Mouse (Mus musculus) heart, embryonic 12.5 days (tissue): ENCODE results near the gene Cyp2d10. TPM values are rescaled to one million over a fixed set of nuclear protein-coding genes. Genes with fewer than 3 reads are reported as not detected.
A peak's percentile ranks its signal among the peaks of the same experiment; 100 is the strongest.

Experiments used
- ATAC-seq: fragments of 200-750 bp; cut with Nextera tagmentation; 2 replicates; pipeline ENCODE4 v1.8.0; 2017; ENCODE audit warnings: moderate TSS enrichment, moderate library complexity; ENCODE audit not compliant: insufficient number of reproducible peaks, low FRiP score
- H3K27ac ChIP-seq: fragments of 300-500 bp; sonication (generic); 2 replicates; pipeline ENCODE4 v1.5.1; 2016; ENCODE audit warnings: mild to moderate bottlenecking, moderate library complexity; ENCODE audit not compliant: poor library complexity, severe bottlenecking
- H3K27me3 ChIP-seq: fragments of 300-500 bp; sonication (generic); replicated peaks from 2 replicates; pipeline ENCODE4 v1.6.1; 2016; ENCODE audit warnings: mild to moderate bottlenecking, moderate library complexity
- H3K36me3 ChIP-seq: fragments of 300-500 bp; sonication (generic); 2 replicates; pipeline ENCODE4 v1.6.1; 2016; ENCODE audit warnings: mild to moderate bottlenecking, moderate library complexity
- H3K4me1 ChIP-seq: fragments of 300-500 bp; sonication (generic); replicated peaks from 2 replicates; pipeline ENCODE4 v1.6.1; 2016; ENCODE audit warnings: mild to moderate bottlenecking
- H3K4me2 ChIP-seq: fragments of 300-500 bp; sonication (generic); 2 replicates; pipeline ENCODE4 v1.6.1; 2016; ENCODE audit warnings: mild to moderate bottlenecking, moderate library complexity
- H3K4me3 ChIP-seq: fragments of 300-500 bp; sonication (generic); 2 replicates; pipeline ENCODE4 v1.5.1; 2016; ENCODE audit warnings: mild to moderate bottlenecking
- H3K9ac ChIP-seq: fragments of 300-500 bp; sonication (generic); 2 replicates; pipeline ENCODE4 v1.6.1; 2016; ENCODE audit warnings: mild to moderate bottlenecking, moderate library complexity
- H3K9me3 ChIP-seq: fragments of 300-500 bp; sonication (generic); replicated peaks from 2 replicates; pipeline ENCODE4 v1.6.1; 2016; ENCODE audit warnings: mild to moderate bottlenecking, moderate library complexity
- WGBS: fragments of 180-500 bp; shearing (Covaris S2); methylation state at CpG from one replicate; pipeline ENCODE4 v1.1.7; 2016; 5-methylcytosine and 5-hydroxymethylcytosine counted together
- microRNA-seq: library from miRNA; unstranded; fragments of <30 nt; microRNA quantifications from one replicate; pipeline ENCODE4, GENCODE M21; 2017
- polyA plus RNA-seq: library from polyadenylated mRNA; unstranded; fragments of >200 nt; fragmentation: Nextera tagmentation; extraction: Ambion mirVana; gene quantifications from 2 replicates; pipeline ENCODE4 v1.2.1, GENCODE M21; 2016

Cyp2d10 gene
- polyA plus RNA-seq, 1 experiment from 2014 or later, result 0.15 TPM

DNA sequence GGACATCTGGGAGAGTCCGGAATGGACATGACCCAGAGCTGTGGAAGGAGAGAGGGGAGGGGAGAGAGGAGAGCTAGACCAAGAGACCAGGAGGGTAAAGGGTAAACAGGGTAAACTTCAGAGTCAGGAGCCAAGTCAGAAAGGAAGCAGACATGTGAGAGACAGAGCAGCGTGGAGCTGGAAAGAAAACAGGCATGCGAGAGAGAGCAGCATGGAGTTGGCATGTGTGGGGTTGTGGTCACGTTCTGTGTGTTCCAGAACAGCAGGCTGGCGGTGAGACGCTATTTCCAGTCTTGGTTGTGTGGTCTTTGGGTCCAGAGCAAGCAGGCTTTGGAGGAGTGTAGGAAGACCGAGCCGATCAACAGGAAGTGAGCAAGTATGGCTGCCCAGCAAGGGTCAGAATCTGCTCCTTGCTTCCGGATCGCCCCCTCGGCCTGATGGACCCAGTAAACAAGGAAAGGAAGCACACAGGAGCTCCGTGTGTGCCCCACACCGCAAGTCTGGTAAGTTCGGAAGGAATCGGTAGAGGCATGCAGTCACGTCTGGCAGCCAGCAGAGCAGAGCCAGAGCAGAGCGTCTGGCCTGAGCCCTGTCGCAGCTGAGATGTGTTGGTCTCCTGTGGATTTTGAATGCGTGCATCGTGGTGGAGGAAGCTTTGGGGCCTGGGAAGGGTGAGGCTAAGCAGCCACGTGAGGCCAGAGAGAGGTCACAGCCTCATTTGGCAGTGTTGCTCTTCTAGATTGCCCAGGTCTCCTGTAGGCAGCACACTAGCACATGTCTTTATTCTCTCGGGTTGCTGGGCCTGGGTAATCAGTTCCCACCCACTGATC, 48.3 kb downstream of the Cyp2d10 start:
- ATAC-seq, result no peak
- H3K9me3 ChIP-seq, result no peaks in the 10 kb centered on the region
- peak overlapping the region; percentile 55; the same call in 1 of the 2 replicates for H3K27ac ChIP-seq
- peaks cover 19% of the 10 kb centered on the region for H3K4me1 ChIP-seq
- peak overlapping the region; percentile 54 for H3K9ac ChIP-seq
- WGBS, result 52% methylated on average over 22 of the region's 22 CpGs
- no peaks in the 10 kb centered on the region for H3K27me3 ChIP-seq
- no peaks in the 10 kb centered on the region for H3K36me3 ChIP-seq
- H3K4me2 ChIP-seq, result peak overlapping the region; percentile 30; the same call in 1 of the 2 replicates
- no peak overlapping the region for H3K4me3 ChIP-seq

DNA sequence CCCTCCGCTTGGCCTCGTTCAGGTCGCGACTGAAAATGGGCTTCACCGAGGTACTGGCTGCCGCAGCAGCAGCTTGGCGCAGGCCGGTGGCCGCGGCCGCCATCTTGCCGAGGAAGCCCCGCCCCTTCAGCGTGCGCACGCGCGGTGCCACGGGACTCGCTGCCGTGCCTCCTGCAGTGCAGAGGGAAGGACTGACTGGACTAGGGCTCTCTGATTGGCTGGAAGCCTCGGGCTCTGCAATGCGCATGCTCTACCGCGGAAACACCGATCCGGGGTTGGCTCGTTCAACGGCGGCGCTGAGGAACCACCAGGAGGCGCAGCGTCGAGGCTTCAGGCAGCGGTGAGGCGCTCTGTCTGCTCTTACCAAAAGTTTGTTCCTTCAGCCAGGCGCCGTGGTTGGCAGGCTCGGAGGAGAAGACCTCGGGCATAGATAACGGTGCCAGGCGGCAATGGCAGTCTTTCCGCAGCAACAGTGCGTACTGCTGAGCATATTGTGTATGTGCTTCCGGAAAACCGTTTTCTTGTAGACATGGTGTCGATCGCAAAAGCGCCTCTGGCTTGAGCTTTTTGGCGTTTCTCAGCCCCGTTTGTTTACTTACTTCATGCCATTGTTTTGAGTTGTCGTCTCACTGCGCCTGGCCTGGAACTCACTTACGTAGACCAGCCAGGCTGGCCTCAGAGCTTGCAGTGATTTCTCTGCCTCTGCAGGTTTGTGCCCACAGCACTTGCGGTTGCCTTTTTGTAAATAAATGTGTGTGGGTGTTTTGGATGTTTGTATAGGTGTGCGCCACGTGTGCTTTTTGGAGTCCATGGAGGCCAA, 52.7 kb downstream of the Cyp2d10 start, which contains the start of gene Ndufa6:
Gene Ndufa6 (minus strand): TSS at position 197 of the 820 bp plus-strand sequence.
- Histone ChIP-seq H3K27me3 (no peaks in the 10 kb centered on the region), H3K36me3 (peaks cover 19% of the 10 kb centered on the region), H3K4me3 (peak within 1 kb of the TSS; percentile 97), H3K9me3 (no peaks in the 10 kb centered on the region), H3K4me1 (peaks cover 31% of the 10 kb centered on the region), H3K27ac (peak within 1 kb of the TSS; percentile 89), H3K9ac (peak within 1 kb of the TSS; percentile 99), H3K4me2 (peak within 1 kb of the TSS; percentile 88)
- WGBS, result 2% methylated on average over 57 of the region's 57 CpGs
- peak; percentile 98 for ATAC-seq

DNA sequence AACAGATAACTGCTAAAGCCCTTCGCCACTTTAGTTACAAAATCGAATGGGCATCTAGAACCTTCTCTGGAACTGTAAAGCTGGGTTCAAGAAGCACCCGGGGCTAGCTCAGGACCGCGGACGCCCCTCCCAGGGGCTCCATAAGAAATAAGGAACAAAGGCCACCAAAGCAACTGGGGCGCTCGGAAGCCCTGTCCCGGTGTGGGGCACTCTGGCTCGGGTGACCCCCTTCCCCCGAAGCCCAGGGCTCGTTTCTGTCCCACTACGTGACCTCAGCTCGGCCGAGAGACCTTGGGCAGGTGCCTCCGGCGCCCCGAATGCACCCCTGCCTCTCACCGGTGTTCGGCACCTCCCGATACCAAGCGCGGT, 53.3 kb downstream of the Cyp2d10 start:
- peak overlapping the region; percentile 97 for H3K4me3 ChIP-seq
- under 1% methylated on average over 23 of the region's 23 CpGs for WGBS
- peak overlapping the region; percentile 88 for H3K4me2 ChIP-seq
- no peaks in the 10 kb centered on the region for H3K27me3 ChIP-seq
- peaks cover 25% of the 10 kb centered on the region for H3K36me3 ChIP-seq
- peak overlapping the region; percentile 89 for H3K27ac ChIP-seq
- no peaks in the 10 kb centered on the region for H3K9me3 ChIP-seq
- peak; percentile 34 for ATAC-seq
- peaks cover 25% of the 10 kb centered on the region for H3K4me1 ChIP-seq
- peak overlapping the region; percentile 99 for H3K9ac ChIP-seq

GRCm38 (mm10) chr15:82353078-82353744, 53.8 kb downstream of the Cyp2d10 start:
- H3K9ac ChIP-seq, result peak overlapping the region; percentile 99
- ATAC-seq, result no peak
- H3K27ac ChIP-seq, result peak overlapping the region; percentile 89
- 25% methylated on average over 14 of the region's 14 CpGs for WGBS
- peaks cover 30% of the 10 kb centered on the region for H3K36me3 ChIP-seq
- H3K4me3 ChIP-seq, result peak overlapping the region; percentile 97
- no peaks in the 10 kb centered on the region for H3K9me3 ChIP-seq
- peaks cover 22% of the 10 kb centered on the region for H3K4me1 ChIP-seq
- no peaks in the 10 kb centered on the region for H3K27me3 ChIP-seq
- H3K4me2 ChIP-seq, result peak overlapping the region; percentile 88

Small RNA genes within 50 kb of the gene (microRNA-seq; reads per million reads assigned to microRNA genes)
- gene Gm25990 (not detected), gene Gm27331 (not detected), gene Gm27622 (not detected), gene Mir7684 (not detected)

Other genes starting within 250 kb of the Cyp2d10 start
- gene Shisa8, start 194.4 kb downstream of the Cyp2d10 start, polyA plus RNA-seq, result 0.19 and 0.35 TPM in 2 replicates
- 0.09 TPM in 1 of 2 replicates, not detected in the other for gene Tnfrsf13c, start 182.8 kb downstream of the Cyp2d10 start, polyA plus RNA-seq
- gene Cenpm, start 162.4 kb downstream of the Cyp2d10 start, polyA plus RNA-seq, result 57.9 and 67.0 TPM in 2 replicates
- not detected in 2 replicates for gene 1500009C09Rik, start 154.8 kb downstream of the Cyp2d10 start, polyA plus RNA-seq
- gene Sept3, start 132.3 kb downstream of the Cyp2d10 start, polyA plus RNA-seq, result 3.8 and 4.9 TPM in 2 replicates
- 0.35 and 0.66 TPM in 2 replicates for gene Wbp2nl, start 108.2 kb downstream of the Cyp2d10 start, polyA plus RNA-seq
- 40.5 and 44.6 TPM in 2 replicates for gene Naga, start 68.3 kb downstream of the Cyp2d10 start, polyA plus RNA-seq
- gene Pheta2, start 68.3 kb downstream of the Cyp2d10 start, polyA plus RNA-seq, result 9.8 and 9.9 TPM in 2 replicates
- gene Smdt1, start 68.2 kb downstream of the Cyp2d10 start, polyA plus RNA-seq, result 299 and 309 TPM in 2 replicates
- 475 and 496 TPM in 2 replicates for gene Ndufa6, start 52.9 kb downstream of the Cyp2d10 start, polyA plus RNA-seq
- gene Cyp2d22, start 26.9 kb downstream of the Cyp2d10 start, polyA plus RNA-seq, result 7.3 and 8.0 TPM in 2 replicates
- not detected in 2 replicates for gene Cyp2d11, start 13.2 kb downstream of the Cyp2d10 start, polyA plus RNA-seq
- not detected in 2 replicates for gene Cyp2d9, start 26.2 kb upstream of the Cyp2d10 start, polyA plus RNA-seq
- not detected in 2 replicates for gene Cyp2d12, start 147.9 kb upstream of the Cyp2d10 start, polyA plus RNA-seq
- not detected in 2 replicates for gene Cyp2d34, start 213.8 kb upstream of the Cyp2d10 start, polyA plus RNA-seq